Mouse (Mus musculus): ENCODE measurements around the gene Ankrd66. TPM values are rescaled to one million over a fixed set of nuclear protein-coding genes. Genes with fewer than 3 reads are reported as not detected.

Ankrd66 gene
- polyA plus RNA-seq, 1 experiment = 0.22 TPM

DNA sequence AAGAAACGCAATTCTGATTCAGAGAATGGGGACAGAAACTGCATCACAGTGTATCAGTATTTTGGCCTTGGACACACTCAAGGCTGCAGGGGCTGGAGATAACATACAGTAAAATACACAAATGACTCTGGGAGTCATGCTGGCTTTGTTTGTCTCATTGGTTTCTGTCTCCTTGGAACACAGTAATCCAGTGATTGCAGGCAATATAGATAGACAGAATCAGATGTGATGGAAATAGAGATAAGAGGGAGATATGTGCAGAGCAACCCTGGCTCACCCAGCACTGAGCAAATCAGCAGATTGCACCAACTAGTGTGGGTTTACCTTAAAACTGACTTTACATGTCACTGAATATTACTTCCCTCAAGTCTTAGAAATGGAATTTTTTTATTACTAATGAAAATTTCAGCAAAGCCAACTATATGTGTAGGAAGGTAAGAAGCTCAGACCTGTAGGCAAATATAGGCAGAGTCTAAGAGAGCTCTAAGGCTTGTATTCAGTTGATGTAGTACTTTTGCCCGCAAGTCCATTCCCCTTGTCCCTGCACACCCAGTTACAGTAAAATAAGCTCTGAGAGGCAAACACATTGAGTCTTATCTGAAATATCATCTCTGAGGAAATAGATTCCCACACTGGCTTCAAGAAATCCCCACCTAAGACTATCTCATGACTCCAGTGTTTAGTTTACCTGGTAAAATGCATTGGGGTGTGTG, 54.8 kb downstream of the Ankrd66 start:
- H3K27me3 ChIP-seq (ENCODE audit: control insufficient read depth, insufficient read depth, low read length) = no peaks in the 10 kb centered on the region
- H3K36me3 ChIP-seq (ENCODE audit: control insufficient read depth, insufficient read depth, low read length) = no peaks in the 10 kb centered on the region
- no peak for TF ChIP-seq CTCF (IDR thresholded peaks at IDR 0.05; ENCODE audit: control insufficient read depth, insufficient read depth, insufficient replicate concordance, low read depth, low read length)
- TF ChIP-seq POLR2A (IDR thresholded peaks at IDR 0.05; ENCODE audit: control insufficient read depth, low read depth, low read length) = no peak
- H3K27ac ChIP-seq (ENCODE audit: control insufficient read depth, insufficient read depth, low read depth, low read length) = no peak overlapping the region
- no peaks in the 10 kb centered on the region for H3K4me1 ChIP-seq (ENCODE audit: control insufficient read depth, insufficient read depth, low read length)
- H3K4me3 ChIP-seq (ENCODE audit: control insufficient read depth, low read depth, low read length) = no peak overlapping the region

DNA sequence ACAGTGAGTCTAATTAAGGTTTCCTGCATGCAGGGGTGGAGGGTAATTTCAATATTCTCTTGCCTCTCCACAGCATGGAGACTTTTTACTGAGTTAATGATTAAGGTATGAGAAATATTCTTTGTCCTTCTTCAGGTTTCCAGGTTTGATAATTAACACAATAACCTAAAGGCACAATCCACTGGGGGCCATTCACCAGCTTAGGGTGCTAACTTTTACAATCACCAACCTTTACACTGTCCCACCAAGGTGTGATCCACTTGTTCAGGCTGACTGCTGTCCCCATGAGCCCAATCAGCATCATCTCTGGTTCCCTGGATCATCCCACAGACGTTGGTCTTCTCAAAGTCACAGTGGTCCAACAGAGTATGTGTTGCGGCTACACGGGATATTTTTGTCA, 57.5 kb downstream of the Ankrd66 start:
- H3K4me3 ChIP-seq (ENCODE audit: control insufficient read depth, low read depth, low read length) = no peak overlapping the region
- H3K4me1 ChIP-seq (ENCODE audit: control insufficient read depth, insufficient read depth, low read length) = no peaks in the 10 kb centered on the region
- H3K36me3 ChIP-seq (ENCODE audit: control insufficient read depth, insufficient read depth, low read length) = no peaks in the 10 kb centered on the region
- H3K27ac ChIP-seq (ENCODE audit: control insufficient read depth, insufficient read depth, low read depth, low read length) = no peak overlapping the region
- no peaks in the 10 kb centered on the region for H3K27me3 ChIP-seq (ENCODE audit: control insufficient read depth, insufficient read depth, low read length)
- no peak for TF ChIP-seq CTCF (IDR thresholded peaks at IDR 0.05; ENCODE audit: control insufficient read depth, insufficient read depth, insufficient replicate concordance, low read depth, low read length)
- TF ChIP-seq POLR2A (IDR thresholded peaks at IDR 0.05; ENCODE audit: control insufficient read depth, low read depth, low read length) = no peak

Other genes with a start within 250 kb of the Ankrd66 start
- 0.74 and 1.4 TPM in 2 replicates for gene Adgrf5, start 183.2 kb downstream of the Ankrd66 start, polyA plus RNA-seq (2012; rRNA removed)
- gene Mep1a, start 40.8 kb downstream of the Ankrd66 start, polyA plus RNA-seq (2012; rRNA removed) = 0.14 and 0.53 TPM in 2 replicates
- gene Pla2g7, start 24.5 kb upstream of the Ankrd66 start, polyA plus RNA-seq (2012; rRNA removed) = 8.6 and 14.8 TPM in 2 replicates
- gene Tdrd6, start 86.7 kb upstream of the Ankrd66 start, polyA plus RNA-seq (2012; rRNA removed) = 186 and 202 TPM in 2 replicates
- gene Slc25a27, start 123.6 kb upstream of the Ankrd66 start, polyA plus RNA-seq (2012; rRNA removed) = 4.3 and 4.6 TPM in 2 replicates
- 2.7 and 2.8 TPM in 2 replicates for gene Cyp39a1, start 123.8 kb upstream of the Ankrd66 start, polyA plus RNA-seq (2012; rRNA removed)